Mouse (Mus musculus) myocyte (in vitro differentiated cells): ENCODE data around the gene Zbtb14. TPM values are rescaled to one million over a fixed set of nuclear protein-coding genes. Genes with fewer than 3 reads are reported as not detected.

Source experiments
- H3K27me3 ChIP-seq: one replicate; pipeline ENCODE4 v1.6.1; 2011; ENCODE audit not compliant: control insufficient read depth, insufficient read depth, insufficient read length
- H3K36me3 ChIP-seq: one replicate; pipeline ENCODE4 v1.6.1; 2011; ENCODE audit not compliant: control insufficient read depth, insufficient read depth
- H3K4me2 ChIP-seq: one replicate; pipeline ENCODE4 v1.6.1; 2011; ENCODE audit warnings: low read depth, control low read depth
- H3K4me3 ChIP-seq: one replicate; pipeline ENCODE4 v1.5.1; 2011; ENCODE audit warnings: mild to moderate bottlenecking, control low read depth, moderate library complexity
- H3K79me2 ChIP-seq: one replicate; pipeline ENCODE4 v1.6.1; 2011; ENCODE audit not compliant: control insufficient read depth, insufficient read depth
- H3ac ChIP-seq: one replicate; pipeline ENCODE4 v1.6.1; 2011; ENCODE audit not compliant: control insufficient read depth, insufficient read length
- CEBPB ChIP-seq: IDR thresholded peaks from 2 replicates; pipeline ENCODE4 v1.6.1; 2011; ENCODE audit warnings: mild to moderate bottlenecking, moderate library complexity; ENCODE audit not compliant: poor library complexity, insufficient read depth, severe bottlenecking
- E2F4 ChIP-seq: IDR thresholded peaks from one replicate; pipeline ENCODE4 v1.6.1; 2011; ENCODE audit warnings: mild to moderate bottlenecking, control low read depth, moderate library complexity; ENCODE audit not compliant: insufficient read depth
- MAX ChIP-seq: IDR thresholded peaks from one replicate; pipeline ENCODE4 v1.6.1; 2011; ENCODE audit warnings: low read depth, mild to moderate bottlenecking, control low read depth
- MYOD1 ChIP-seq, 3 experiments: IDR thresholded peaks; one replicate each; pipeline ENCODE4 v1.6.1; 2011; ENCODE audit warnings: control low read depth in 2 of 3, low read depth in 2 of 3, mild to moderate bottlenecking in 2 of 3, moderate library complexity in 1 of 3; ENCODE audit not compliant: insufficient read length in 2 of 3, control insufficient read depth in 1 of 3
- MYOG ChIP-seq, 3 experiments: IDR thresholded peaks; one replicate each; pipeline ENCODE4 v1.6.1; 2011; ENCODE audit warnings: control low read depth in 2 of 3, low read depth in 2 of 3, mild to moderate bottlenecking in 2 of 3; ENCODE audit not compliant: insufficient read length in 2 of 3, control insufficient read depth in 1 of 3, insufficient read depth in 1 of 3
- POLR2A ChIP-seq: IDR thresholded peaks from one replicate; pipeline ENCODE4 v1.6.1; 2011; ENCODE audit warnings: low read depth, mild to moderate bottlenecking, control low read depth, moderate library complexity; ENCODE audit not compliant: insufficient read length
- POLR2AphosphoS2 ChIP-seq: IDR thresholded peaks from one replicate; pipeline ENCODE4 v1.6.1; 2011; ENCODE audit warnings: low read depth, control low read depth; ENCODE audit not compliant: insufficient read length
- REST ChIP-seq: IDR thresholded peaks from one replicate; pipeline ENCODE4 v1.6.1; 2011; ENCODE audit warnings: mild to moderate bottlenecking, control low read depth, moderate library complexity; ENCODE audit not compliant: insufficient read depth, insufficient read length
- SRF ChIP-seq: IDR thresholded peaks from one replicate; pipeline ENCODE4 v1.6.1; 2011; ENCODE audit warnings: low read depth; ENCODE audit not compliant: control insufficient read depth, insufficient read length
- TCF12 ChIP-seq: IDR thresholded peaks from one replicate; pipeline ENCODE4 v1.6.1; 2011; ENCODE audit warnings: mild to moderate bottlenecking, control low read depth; ENCODE audit not compliant: poor library complexity, insufficient read depth, severe bottlenecking
- TCF3 ChIP-seq: IDR thresholded peaks from one replicate; pipeline ENCODE4 v1.6.1; 2011; ENCODE audit warnings: low read depth, control low read depth; ENCODE audit not compliant: insufficient read length
- USF1 ChIP-seq: IDR thresholded peaks from one replicate; pipeline ENCODE4 v1.6.1; 2011; ENCODE audit warnings: low read depth, mild to moderate bottlenecking, control low read depth, moderate library complexity
- polyA plus RNA-seq: library from polyadenylated mRNA; unstranded; fragments of >200 nt; fragmentation: generic; extraction: Trizol; gene quantifications from one replicate; pipeline ENCODE4 v1.2.1, GENCODE M21; 2012; ENCODE audit warnings: missing spikeins

The Zbtb14 gene
- 3.8 TPM for polyA plus RNA-seq

- peak within 1 kb of the TSS; percentile 74 for H3K4me2 ChIP-seq
- peak within 1 kb of the TSS; percentile 99 for H3ac ChIP-seq
- TF ChIP-seq TCF3 (no peak), USF1 (no peak), MAX (no peak), POLR2A (peak; percentile 57), POLR2AphosphoS2 (peak; percentile 62), MYOG (IDR thresholded peaks at IDR 0.05; ENCODE audit: control insufficient read depth in 1 of 3, insufficient read depth in 1 of 3, insufficient read length in 2 of 3, low read depth in 2 of 3) (peak in 1 of 3 experiments; percentile 6), E2F4 (peak; percentile 64), CEBPB (no peak), MYOD1 (IDR thresholded peaks at IDR 0.05; ENCODE audit: control insufficient read depth in 1 of 3, insufficient read length in 2 of 3, low read depth in 2 of 3) (peak in 1 of 3 experiments; percentile 27), SRF (no peak), TCF12 (no peak), REST (peak; percentile 6)
- peaks cover 15% of the 10 kb centered on the region for H3K79me2 ChIP-seq
- peak within 1 kb of the TSS; percentile 55 for H3K4me3 ChIP-seq
- no peaks in the 10 kb centered on the region for H3K27me3 ChIP-seq
- peaks cover 7% of the 10 kb centered on the region for H3K36me3 ChIP-seq
Observed at GRCm38 (mm10) chr17:69382511-69383100, at the start of gene Zbtb14. Gene Zbtb14 (plus strand): TSS chr17:69383050.

GRCm38 (mm10) chr17:69346056-69346455 lies 36.8 kb upstream of the Zbtb14 start:
- no peaks in the 10 kb centered on the region for H3K79me2 ChIP-seq
- no peaks in the 10 kb centered on the region for H3K27me3 ChIP-seq
- no peak for TF ChIP-seq MYOD1 (IDR thresholded peaks at IDR 0.05; ENCODE audit: control insufficient read depth in 1 of 3, insufficient read length in 2 of 3, low read depth in 2 of 3)
- no peaks in the 10 kb centered on the region for H3K36me3 ChIP-seq
- no peak overlapping the region for H3K4me2 ChIP-seq
- no peak overlapping the region for H3K4me3 ChIP-seq
- no peak overlapping the region for H3ac ChIP-seq

- no peaks in the 10 kb centered on the region for H3K36me3 ChIP-seq
- no peak overlapping the region for H3ac ChIP-seq
- H3K27me3 ChIP-seq: no peaks in the 10 kb centered on the region
- no peak overlapping the region for H3K4me3 ChIP-seq
- H3K79me2 ChIP-seq: no peaks in the 10 kb centered on the region
- TF ChIP-seq POLR2A (no peak), SRF (no peak), MAX (no peak), CEBPB (no peak), USF1 (no peak)
- no peak overlapping the region for H3K4me2 ChIP-seq
Observed at GRCm38 (mm10) chr17:69349014-69349531, 33.8 kb upstream of the Zbtb14 start.

- Histone ChIP-seq H3K4me3 (no peak overlapping the region), H3K4me2 (no peak overlapping the region), H3ac (no peak overlapping the region), H3K36me3 (no peaks in the 10 kb centered on the region), H3K27me3 (no peaks in the 10 kb centered on the region), H3K79me2 (no peaks in the 10 kb centered on the region)
- no peak for TF ChIP-seq TCF12
- TF ChIP-seq USF1: peak; percentile 37
Observed at GRCm38 (mm10) chr17:69365049-69365448, 17.8 kb upstream of the Zbtb14 start.

GRCm38 (mm10) chr17:69380838-69381237 lies 2.0 kb upstream of the Zbtb14 start:
- Histone ChIP-seq H3K27me3 (no peaks in the 10 kb centered on the region), H3K79me2 (peaks cover 15% of the 10 kb centered on the region), H3ac (no peak overlapping the region), H3K4me3 (no peak overlapping the region), H3K36me3 (no peaks in the 10 kb centered on the region), H3K4me2 (no peak overlapping the region)
- TF ChIP-seq MAX: no peak
- TF ChIP-seq TCF12: no peak
- no peak for TF ChIP-seq REST
- TF ChIP-seq MYOD1 (IDR thresholded peaks at IDR 0.05; ENCODE audit: control insufficient read depth in 1 of 3, insufficient read length in 2 of 3, low read depth in 2 of 3): no peak
- TF ChIP-seq SRF: no peak
- TF ChIP-seq CEBPB: no peak
- no peak for TF ChIP-seq POLR2AphosphoS2
- no peak for TF ChIP-seq POLR2A
- TF ChIP-seq E2F4: no peak
- no peak for TF ChIP-seq TCF3
- no peak for TF ChIP-seq USF1
- TF ChIP-seq MYOG (IDR thresholded peaks at IDR 0.05; ENCODE audit: control insufficient read depth in 1 of 3, insufficient read depth in 1 of 3, insufficient read length in 2 of 3, low read depth in 2 of 3): no peak
